Mouse (Mus musculus) gastrocnemius, postnatal 14 days (tissue): ENCODE data around the gene Ap3m1. TPM values are rescaled to one million over a fixed set of nuclear protein-coding genes. Genes with fewer than 3 reads are reported as not detected.

ENCODE experiments used
- DNase-seq: peaks from one replicate; pipeline ENCODE4 v3.0.0; 2021; ENCODE audit warnings: mixed read lengths
- intact Hi-C: fragments of 180-260 bp; cut with DNase I; formaldehyde crosslinking; loops from one replicate; pipeline ENCODE4 v1.15.1; 2025; ENCODE audit warnings: low total_unique reads
- total RNA-seq, 2 experiments: library from RNA; stranded (reverse); gene quantifications; 2 replicates each; pipeline ENCODE4 v1.2.3; 2021

Ap3m1 gene
- total RNA-seq, 2 experiments from 2014 or later, result 35.9 to 45.5 TPM

DNA sequence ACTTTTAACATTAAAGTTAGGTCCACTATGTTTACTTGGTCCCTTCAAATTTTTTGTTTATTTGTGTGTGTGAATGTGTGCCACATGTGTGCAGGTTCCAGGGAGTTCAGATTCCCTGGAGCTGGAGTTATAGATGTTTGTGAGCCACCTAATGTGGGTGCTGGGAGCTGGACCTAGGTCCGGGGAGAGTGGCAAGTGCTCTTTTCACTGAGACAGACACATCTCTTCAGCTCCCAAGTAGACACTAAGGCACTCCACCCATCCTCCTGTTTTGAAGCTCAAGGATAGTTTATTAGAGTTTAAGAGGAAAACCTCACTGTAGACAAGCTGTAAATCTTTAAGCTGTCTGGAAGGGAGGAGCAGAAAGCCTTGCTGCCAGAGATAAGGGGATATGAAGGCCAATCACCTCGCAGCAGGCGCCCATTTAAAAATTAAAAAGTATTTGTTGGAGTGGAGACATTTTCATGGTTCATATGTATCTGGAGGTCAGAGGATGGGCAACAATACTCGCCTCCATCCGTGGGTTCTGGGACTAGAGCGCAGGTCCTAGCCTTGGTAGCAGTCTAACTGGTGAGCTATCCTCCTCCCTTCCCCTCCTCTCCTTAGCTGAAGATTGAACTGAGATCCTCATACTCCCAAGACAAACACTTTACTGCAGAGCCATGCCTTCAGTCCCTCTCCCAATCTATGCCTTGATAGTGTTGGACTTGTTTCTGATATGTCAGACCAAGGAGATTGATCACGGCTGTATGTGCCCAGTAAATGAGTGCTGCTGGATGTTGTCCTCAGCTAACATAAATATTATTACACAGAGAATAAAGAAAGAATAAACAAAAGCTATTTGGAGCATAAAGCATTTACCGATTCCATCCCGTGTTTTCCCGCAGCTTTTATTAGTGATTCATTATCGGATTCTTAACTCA lies 22.4 kb upstream of the Ap3m1 start:
- DNase-seq, result no peak
- intact Hi-C loops, result no loop called here

DNA sequence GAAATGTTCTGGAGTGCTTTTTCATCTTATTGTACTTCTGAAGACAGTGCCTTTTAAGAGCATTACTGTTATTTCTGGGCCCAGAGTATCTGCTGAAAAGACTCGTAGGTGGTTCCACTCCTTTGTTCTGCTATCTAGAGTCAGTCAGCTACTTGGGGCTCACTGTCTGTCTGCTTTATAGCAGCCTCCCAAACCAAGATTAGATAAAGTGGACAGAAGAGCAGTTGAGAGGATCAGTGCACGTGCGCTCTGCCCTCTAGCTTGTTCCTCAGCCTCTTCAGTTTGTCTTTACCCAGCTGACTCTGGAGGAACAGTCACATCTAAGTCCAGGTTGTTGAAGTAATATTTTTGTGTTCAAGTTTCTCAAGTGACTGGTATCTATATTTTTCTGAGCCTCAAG lies 21.7 kb upstream of the Ap3m1 start:
- DNase-seq, result no peak
- intact Hi-C loops, result no loop called here

DNA sequence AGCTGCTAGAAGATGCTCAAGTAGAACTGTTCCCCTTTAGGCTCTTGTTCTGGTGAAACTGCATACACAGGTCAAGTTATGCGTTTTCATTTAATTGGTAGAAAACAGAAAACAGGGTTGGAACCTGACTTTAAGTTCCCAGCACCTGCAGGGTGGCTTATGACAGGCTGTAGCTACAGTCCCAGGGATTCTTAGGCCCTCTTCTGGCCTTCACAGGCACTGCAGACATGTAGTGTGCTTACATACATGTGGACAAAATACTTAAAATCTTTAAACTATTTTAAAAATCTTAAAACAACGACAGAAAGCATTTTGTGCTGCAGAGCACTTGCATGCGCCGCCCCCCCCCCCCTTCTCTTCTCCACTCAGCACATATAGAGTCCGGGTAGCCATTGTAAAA lies 17.3 kb upstream of the Ap3m1 start:
- no peak for DNase-seq
- intact Hi-C loops, result no loop called here

DNA sequence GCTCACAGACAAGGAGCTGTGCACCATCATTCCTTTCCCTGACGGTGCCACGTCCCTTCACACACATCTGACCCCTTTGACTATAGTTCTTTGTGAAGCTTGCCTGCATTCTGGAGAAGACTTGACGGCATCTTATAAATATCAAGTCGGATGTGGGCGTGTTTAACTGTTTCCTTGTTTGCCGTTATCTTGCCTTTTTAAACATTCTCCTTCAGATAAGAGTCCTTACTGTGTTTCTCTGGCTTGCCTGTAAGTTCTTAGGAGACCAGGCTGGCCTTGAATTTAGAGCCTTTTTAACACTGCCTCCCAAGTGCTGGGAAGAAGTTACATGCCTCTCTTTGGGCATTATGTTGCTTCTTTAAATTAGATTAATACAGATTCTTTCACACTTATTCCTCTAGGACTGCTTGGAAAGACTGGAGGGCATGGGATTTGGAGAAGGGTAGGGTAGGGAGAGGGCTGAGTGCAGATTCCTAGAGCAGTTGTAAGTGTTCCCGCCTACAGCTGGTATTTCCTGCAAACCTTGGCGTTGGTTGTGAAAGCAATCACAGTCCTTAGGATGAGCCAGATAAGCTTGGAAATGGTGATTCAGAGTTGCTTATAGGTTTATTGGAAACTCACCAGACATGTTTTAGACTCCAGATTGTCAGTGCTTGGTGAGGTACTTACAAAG lies 13.3 kb upstream of the Ap3m1 start:
- intact Hi-C loops, result no loop called here
- no peak for DNase-seq

DNA sequence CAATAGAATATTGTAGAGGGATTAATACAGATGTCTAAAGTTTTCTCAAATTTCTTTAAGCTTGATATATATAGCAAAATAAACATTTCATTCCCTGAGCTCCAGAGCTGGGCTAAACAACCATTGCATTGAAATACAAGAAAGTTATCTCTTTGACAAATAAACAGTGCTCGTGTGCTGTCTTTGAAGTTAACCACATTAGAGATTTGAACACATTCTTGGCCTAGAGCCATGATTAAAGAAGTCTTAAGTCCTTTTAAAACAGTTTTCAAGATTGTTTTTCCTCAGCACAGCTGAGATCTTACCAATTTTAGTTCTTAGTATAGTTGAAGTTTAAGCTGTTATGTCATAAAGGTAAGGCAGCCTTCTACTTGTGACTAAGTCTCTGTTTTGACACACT lies 12.0 kb upstream of the Ap3m1 start:
- no peak for DNase-seq
- intact Hi-C loops, result no loop called here

DNA sequence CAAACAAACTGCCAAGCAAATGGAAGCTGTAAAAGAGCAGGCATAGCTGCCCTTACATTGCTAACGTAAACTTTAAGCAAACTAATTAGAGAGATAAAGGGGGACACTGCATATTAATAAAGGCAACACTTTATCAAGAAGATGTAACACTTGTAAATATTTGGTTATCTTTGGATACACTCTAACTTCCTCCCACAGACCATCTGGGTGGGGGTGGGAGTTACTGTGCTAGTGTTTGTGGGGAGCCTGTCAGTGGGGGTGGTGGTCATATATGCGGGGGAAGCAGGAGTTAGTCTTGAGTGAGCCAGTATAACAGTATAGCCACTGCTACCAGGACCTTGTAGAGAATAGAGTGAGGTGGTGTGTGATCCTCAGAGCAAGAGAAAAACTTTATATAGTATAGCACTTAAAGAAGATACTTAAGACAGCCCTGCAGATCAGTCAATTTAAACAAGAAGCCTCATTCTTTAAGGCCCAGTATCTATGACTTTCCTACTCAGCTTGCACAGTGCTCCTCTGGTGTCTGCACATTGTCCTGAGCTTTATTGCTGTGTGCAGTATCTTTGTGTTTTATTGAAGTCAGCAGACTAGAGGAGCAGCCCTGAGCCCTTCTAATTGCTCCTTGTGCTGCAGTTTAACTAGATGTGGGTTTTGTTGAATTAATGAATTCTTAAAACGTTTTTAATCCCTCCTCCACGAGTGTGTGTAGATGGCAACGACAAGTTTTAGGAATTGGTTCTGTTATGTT lies 10.6 kb upstream of the Ap3m1 start:
- no peak for DNase-seq
- intact Hi-C loops, result no loop called here

DNA sequence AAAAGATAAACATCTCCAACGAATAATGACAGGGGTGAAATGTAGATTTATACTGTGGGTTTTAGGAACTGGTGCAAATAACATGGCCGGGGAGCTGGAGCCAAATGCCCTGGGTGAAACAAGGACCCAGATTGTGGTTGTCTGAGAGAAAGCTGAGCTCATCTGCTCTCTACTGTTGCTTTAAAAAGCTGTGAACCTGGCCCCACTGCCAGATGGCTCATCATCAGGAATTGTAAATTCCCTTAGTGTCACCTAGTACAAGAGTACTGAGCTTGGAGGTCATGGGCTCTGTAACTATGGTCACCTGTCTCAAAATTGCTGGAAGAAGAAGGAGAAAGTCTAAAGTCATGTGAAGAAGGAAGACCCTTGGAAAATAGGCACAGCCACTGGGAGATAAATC lies 6.7 kb upstream of the Ap3m1 start:
- no peak for DNase-seq

DNA sequence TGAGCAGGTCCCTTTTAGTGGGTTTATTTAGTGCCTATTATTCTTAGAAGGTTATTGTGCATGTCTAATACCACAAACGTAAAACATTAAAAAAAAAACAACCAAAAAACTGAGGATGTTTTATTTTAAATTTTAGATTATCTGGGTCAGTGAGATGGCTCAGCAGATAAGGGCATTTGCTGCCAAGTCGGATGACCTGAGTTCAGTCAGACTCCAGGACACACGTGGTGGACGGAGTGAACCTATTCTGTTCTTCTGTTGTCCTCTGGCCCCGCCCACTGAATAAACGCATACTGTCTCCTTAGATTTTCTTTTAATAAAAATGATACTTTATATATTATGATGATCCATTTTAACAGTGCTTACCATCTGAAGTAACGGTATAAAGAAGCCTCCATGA lies 1.3 kb upstream of the Ap3m1 start:
- DNase-seq, result no peak
- intact Hi-C loops, result no loop called here

More for the DNA sequence above, 6.7 kb upstream of the Ap3m1 start:
- intact Hi-C loops, result no loop called here

DNA sequence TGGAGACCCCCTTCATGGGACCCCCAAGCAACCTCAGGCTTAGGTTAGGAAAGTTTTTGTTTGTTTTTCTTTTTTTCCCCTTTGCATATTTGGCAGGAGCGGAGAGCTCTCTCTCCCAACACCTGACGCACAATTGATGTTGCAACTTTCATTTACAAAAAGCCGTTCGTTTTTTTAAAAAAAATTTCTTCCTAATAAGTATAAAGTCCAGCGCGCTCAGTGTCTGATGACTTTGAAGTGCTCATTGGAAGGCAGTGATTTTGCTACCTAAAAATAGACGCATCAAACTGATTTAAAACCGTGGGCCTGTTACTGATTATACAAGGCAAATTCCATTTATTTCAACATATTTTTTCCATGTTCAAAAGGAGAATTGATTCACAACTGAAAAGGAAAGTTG lies 843 bp upstream of the Ap3m1 start:
- intact Hi-C loops, result no loop called here
- DNase-seq, result no peak

DNA sequence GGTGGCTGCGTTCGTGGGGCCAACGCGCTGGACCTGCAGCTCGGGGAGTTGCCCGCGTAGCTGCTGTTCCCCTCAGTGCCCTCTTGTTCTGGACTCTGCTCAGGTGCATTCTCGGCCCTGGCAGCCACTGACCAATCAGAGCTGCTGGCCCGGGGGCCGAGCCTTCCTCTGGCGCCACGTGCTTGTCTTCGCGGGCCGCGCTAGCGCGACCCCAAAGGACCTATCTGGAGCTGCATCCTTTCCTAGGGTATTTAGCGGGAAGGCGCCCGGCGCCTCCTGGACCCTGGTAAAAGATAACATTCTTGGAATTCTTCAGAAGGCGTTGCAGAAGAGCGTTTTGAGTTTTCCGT lies 448 bp upstream of the Ap3m1 start:
- intact Hi-C loops, result no loop called here
- DNase-seq, result peak; percentile 75

DNA sequence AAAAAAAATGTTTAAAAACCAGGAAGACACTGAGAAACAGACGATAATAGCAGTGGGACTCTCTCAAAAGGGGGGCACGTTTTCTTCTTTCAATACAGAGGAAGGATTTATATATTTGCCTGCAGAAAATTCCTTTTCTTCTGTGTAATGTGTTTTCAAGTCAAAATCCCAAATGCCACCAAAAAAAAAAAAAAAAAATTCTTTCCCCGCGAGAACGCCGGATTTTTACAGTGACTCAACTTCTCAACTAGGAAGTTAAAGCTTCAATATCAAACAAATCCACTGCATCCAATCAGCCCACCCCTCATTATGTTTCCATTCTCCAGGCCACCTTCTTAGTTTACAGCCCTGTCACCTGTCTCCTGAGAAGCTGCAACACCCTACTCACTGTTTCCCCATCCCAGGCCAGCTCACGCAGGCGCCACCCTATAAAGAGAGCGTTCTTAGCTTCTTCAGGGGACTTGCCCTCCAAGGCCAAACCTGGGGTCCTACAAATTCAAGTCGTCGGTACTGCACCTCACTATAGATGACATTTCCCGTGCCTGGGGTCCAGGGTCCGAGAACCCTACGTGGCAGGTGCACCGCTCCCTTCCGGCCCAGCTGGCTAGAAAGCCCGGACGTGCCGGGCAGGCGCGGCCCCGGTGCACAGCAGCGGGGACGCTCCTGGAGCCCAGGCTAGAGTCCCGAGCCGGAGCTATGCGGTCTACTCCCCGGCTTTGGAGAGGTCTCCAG lies 762 bp downstream of the Ap3m1 start:
- DNase-seq, result no peak
- intact Hi-C loops, result no loop called here

DNA sequence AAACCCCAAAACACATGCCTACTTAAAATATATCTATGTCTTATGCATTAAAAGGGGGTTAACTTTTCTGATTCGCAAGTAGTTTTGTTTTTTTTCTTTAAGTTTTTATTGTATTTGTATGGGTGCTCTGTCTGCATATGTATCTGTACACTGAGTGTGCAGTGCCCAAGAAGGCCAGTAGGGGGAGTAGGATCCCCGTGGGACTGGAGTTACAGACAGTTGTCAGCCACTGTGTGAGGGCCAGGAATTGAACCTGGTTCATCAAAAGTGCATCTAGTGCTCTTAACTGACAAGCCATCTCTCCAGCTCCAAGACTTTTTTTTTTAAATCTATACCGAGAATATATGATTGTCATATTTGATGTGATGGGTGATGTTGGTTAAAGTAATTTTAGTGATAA lies 1.6 kb downstream of the Ap3m1 start:
- peak; percentile 15 for DNase-seq
- intact Hi-C loops, result no loop called here

DNA sequence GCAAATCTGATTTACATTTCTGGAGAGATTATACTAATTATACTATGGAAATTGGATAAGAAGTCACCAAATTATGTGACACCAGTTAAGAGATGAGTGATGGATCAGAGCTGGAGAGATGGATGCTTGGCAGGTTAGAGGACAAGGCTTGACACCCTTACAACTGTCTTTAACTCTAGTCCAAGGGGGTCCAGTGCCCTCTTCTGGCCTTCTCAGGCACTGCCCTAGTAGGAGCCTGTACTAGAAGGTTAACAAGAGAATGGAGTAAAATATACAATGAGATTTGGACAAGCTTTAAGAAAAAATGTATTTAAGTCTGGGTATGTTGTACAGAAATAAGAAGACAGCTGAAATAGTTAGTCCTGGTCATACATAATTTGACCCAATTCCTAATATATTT lies 3.4 kb downstream of the Ap3m1 start:
- intact Hi-C loops, result no loop called here

DNA sequence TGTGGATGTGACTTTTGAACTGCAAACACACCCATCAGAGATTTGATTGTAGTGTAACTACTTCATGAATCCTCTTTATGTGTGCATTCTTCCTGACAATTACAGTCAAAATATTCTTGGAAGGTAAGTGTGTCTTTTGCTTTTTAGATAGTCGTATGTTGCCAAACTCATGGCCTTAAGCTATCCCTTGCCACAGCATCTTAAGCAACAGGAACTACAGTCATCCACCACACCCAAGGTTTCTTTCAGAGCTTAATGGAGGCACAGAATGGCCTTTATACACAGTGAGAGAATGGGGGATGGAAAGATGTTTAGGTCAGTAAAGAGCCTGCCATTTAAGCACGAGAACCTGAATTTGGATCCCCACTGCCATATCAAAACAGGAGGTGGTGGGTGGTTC lies 4.5 kb downstream of the Ap3m1 start:
- DNase-seq, result no peak
- intact Hi-C loops, result no loop called here

More for the DNA sequence above, 3.4 kb downstream of the Ap3m1 start:
- peak; percentile 36 for DNase-seq

DNA sequence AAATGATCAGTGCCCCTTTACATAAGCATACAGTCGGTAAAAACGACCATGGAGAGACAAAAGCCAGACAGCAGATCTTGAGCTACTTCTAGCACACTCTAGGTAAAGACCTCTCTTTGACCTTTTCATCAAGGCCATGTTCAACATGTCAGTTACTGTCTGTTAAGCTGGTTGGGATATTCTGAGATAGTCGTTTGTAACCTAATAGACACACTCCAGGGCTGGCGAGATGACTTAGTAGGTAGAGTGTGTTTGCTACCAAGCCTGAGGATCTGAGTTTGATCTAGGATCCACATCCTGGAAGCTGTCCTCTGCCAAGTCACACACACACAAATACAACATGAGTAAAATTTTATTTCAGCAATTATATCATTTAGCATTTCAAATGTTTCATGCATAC lies 12.7 kb downstream of the Ap3m1 start:
- no peak for DNase-seq
- intact Hi-C loops, result no loop called here

DNA sequence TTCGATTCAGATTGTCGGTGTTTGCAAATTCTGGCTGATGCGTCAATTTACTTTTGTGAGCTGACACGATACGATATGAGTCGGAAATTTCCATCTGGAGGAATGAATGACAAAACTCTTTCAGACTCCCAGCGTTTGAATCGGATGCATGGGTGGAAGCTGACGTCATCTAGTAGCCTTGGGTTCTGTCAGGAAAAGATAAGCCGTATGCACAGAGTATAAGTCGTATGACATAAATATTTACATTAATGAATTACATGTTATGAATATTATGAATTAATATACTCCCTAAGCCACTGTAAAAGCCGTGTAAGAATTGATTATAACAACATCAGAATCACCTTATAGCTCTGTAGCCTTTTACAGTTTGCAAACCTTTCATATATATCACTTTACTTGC lies 13.2 kb downstream of the Ap3m1 start:
- intact Hi-C loops, result no loop called here

DNA sequence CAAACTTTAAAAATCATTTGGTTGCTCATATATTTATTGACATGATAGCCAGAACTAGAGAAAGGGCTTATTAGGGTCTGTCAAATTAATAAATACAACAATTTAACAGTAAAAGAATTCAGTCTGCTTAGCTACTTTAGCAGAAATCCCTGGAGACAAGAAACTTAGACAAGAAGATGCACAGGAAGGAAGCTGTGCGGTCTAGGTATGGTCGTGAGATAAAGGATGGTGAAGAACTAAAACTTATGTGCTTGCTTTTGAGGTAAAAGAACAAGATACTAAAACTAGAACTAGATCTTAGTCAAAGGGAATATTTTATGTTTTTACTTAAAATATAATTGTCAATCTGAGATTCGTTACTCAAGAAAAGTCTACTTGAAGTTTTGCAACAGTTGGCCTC lies 17.5 kb downstream of the Ap3m1 start:
- DNase-seq, result no peak
- intact Hi-C loops, result no loop called here

More for the DNA sequence above, 13.2 kb downstream of the Ap3m1 start:
- DNase-seq, result no peak

DNA sequence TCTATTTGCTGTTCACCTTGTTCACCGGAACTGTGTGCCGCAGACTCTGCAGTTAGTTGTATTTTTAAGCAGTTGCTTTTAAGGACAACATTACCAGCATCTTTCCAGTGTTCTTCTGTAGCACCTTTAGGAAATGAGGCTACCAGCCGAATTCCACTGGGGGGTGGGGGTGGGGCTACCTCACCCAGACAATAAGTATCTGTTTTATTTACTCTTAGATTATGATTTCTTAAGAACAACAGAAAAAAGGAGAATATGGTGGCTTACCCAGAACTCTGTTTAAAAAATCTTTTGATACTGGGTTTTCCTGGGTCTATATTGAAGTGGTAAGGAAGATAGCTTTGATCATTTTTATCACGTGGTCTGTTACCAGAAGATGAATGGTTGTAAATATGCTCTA lies 18.0 kb downstream of the Ap3m1 start:
- intact Hi-C loops, result no loop called here
- no peak for DNase-seq

DNA sequence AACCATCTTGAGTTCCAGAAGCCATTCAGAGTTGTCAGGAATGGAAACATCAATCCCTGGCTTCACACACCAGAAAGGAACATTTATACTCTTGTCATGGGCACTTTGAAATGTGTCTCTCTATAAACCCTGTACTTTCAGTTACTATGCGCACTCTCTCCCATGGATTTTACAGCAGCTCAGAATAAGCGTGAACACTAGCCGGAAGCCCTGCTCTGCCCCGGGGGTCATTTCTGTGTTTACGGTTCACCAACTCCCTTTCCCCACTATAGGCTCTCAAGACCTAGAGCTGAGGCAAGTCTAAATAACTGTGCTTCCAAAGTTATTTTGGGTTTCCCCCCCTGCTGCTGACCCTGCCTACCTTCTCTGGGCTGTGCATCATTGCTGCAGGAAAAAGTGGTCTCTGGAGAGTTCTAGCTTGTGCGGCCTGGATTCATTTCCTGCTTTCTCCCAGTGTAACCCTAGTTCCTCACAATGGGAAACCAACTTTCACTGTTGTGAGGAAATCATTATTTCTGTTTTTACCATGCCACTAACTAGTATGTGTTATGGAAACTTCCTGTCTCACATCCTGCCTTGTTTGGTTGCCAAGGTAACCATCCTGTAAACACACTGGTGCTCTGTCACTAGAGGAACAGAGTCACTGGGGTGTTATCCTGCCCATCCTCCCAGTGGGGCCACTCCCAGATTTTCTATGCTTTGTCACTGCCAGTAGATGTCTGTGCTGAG lies 20.4 kb downstream of the Ap3m1 start:
- intact Hi-C loops, result no loop called here
- DNase-seq, result peak; percentile 50
